Mouse (Mus musculus) hindbrain, embryonic 15.5 days (tissue): ENCODE results near the gene Nap1l1. TPM values are rescaled to one million over a fixed set of nuclear protein-coding genes. Genes with fewer than 3 reads are reported as not detected.

Source experiments
- ATAC-seq: fragments of 200-750 bp; cut with Nextera tagmentation; 2 replicates; pipeline ENCODE4 v1.8.0; 2017; ENCODE audit warnings: low read depth, moderate number of reproducible peaks, moderate TSS enrichment; ENCODE audit not compliant: low FRiP score
- H3K27ac ChIP-seq: fragments of 300-500 bp; sonication (generic); replicated peaks from 2 replicates; pipeline ENCODE4 v1.5.1; 2015; ENCODE audit warnings: mild to moderate bottlenecking, inconsistent platforms
- H3K27me3 ChIP-seq: fragments of 300-500 bp; sonication (generic); 2 replicates; pipeline ENCODE4 v1.6.1; 2015; ENCODE audit warnings: control low read depth, inconsistent platforms
- H3K36me3 ChIP-seq: fragments of 300-500 bp; sonication (generic); 2 replicates; pipeline ENCODE4 v1.6.1; 2015; ENCODE audit warnings: control low read depth, inconsistent platforms
- H3K4me1 ChIP-seq: fragments of 300-500 bp; sonication (generic); replicated peaks from 2 replicates; pipeline ENCODE4 v1.6.1; 2015; ENCODE audit warnings: control low read depth, inconsistent platforms
- H3K4me2 ChIP-seq: fragments of 300-500 bp; sonication (generic); 2 replicates; pipeline ENCODE4 v1.6.1; 2015; ENCODE audit warnings: moderate library complexity, mild to moderate bottlenecking, inconsistent platforms
- H3K4me3 ChIP-seq: fragments of 300-500 bp; sonication (generic); 2 replicates; pipeline ENCODE4 v1.5.1; 2015; ENCODE audit warnings: mild to moderate bottlenecking, inconsistent platforms
- H3K9ac ChIP-seq: fragments of 300-500 bp; sonication (generic); 2 replicates; pipeline ENCODE4 v1.6.1; 2015; ENCODE audit warnings: inconsistent platforms
- H3K9me3 ChIP-seq: fragments of 300-500 bp; sonication (generic); 2 replicates; pipeline ENCODE4 v1.6.1; 2016; ENCODE audit warnings: control low read depth, inconsistent platforms
- WGBS: fragments of 180-500 bp; shearing (Covaris S2); methylation state at CpG from one replicate; pipeline ENCODE4 v1.1.7; 2015; 5-methylcytosine and 5-hydroxymethylcytosine counted together
- polyA plus RNA-seq: library from polyadenylated mRNA; unstranded; fragments of >200 nt; fragmentation: Nextera tagmentation; extraction: Ambion mirVana; gene quantifications from 2 replicates; pipeline ENCODE4 v1.2.1, GENCODE M21; 2015

Nap1l1 gene
- polyA plus RNA-seq, 1 experiment from 2014 or later: 164 TPM

- H3K9me3 ChIP-seq: no peaks in the 10 kb centered on the region
- H3K4me3 ChIP-seq: no peak overlapping the region
- H3K36me3 ChIP-seq: no peaks in the 10 kb centered on the region
- no peak for ATAC-seq
- no peaks in the 10 kb centered on the region for H3K27me3 ChIP-seq
- H3K4me1 ChIP-seq: no peaks in the 10 kb centered on the region
- H3K9ac ChIP-seq: no peak overlapping the region
- 58% methylated on average over 9 of the region's 9 CpGs for WGBS
- no peak overlapping the region for H3K4me2 ChIP-seq
- no peak overlapping the region for H3K27ac ChIP-seq
These were observed 14.0 kb upstream of the Nap1l1 start for GRCm38 (mm10) chr10:111459040-111459439.

GRCm38 (mm10) chr10:111459874-111460273 is 13.1 kb upstream of the Nap1l1 start:
- WGBS: 77% methylated on average over 3 of the region's 3 CpGs
- Histone ChIP-seq H3K4me1 (no peaks in the 10 kb centered on the region), H3K4me2 (no peak overlapping the region), H3K27ac (no peak overlapping the region), H3K27me3 (no peaks in the 10 kb centered on the region), H3K9ac (no peak overlapping the region), H3K36me3 (no peaks in the 10 kb centered on the region), H3K4me3 (no peak overlapping the region), H3K9me3 (no peaks in the 10 kb centered on the region)
- ATAC-seq: no peak

GRCm38 (mm10) chr10:111460381-111460780 is 12.6 kb upstream of the Nap1l1 start:
- H3K4me3 ChIP-seq: no peak overlapping the region
- ATAC-seq: no peak
- no peak overlapping the region for H3K27ac ChIP-seq
- H3K4me2 ChIP-seq: no peak overlapping the region
- no peak overlapping the region for H3K9ac ChIP-seq
- no peaks in the 10 kb centered on the region for H3K4me1 ChIP-seq
- H3K9me3 ChIP-seq: no peaks in the 10 kb centered on the region
- no peaks in the 10 kb centered on the region for H3K36me3 ChIP-seq
- WGBS: 4% methylated on average over 4 of the region's 4 CpGs
- H3K27me3 ChIP-seq: no peaks in the 10 kb centered on the region

- no peak for ATAC-seq
- no peak overlapping the region for H3K9ac ChIP-seq
- no peaks in the 10 kb centered on the region for H3K4me1 ChIP-seq
- H3K4me2 ChIP-seq: no peak overlapping the region
- H3K27ac ChIP-seq: no peak overlapping the region
- H3K27me3 ChIP-seq: no peaks in the 10 kb centered on the region
- H3K36me3 ChIP-seq: no peaks in the 10 kb centered on the region
- H3K4me3 ChIP-seq: no peak overlapping the region
- WGBS: 92% methylated on average over 1 of the region's 1 CpGs
- H3K9me3 ChIP-seq: no peaks in the 10 kb centered on the region
These were observed 8.2 kb upstream of the Nap1l1 start for GRCm38 (mm10) chr10:111464833-111465232.

- no peak overlapping the region for H3K4me2 ChIP-seq
- H3K27ac ChIP-seq: no peak overlapping the region
- no peaks in the 10 kb centered on the region for H3K4me1 ChIP-seq
- WGBS: 42% methylated on average over 2 of the region's 2 CpGs
- H3K9ac ChIP-seq: no peak overlapping the region
- H3K9me3 ChIP-seq: no peaks in the 10 kb centered on the region
- H3K4me3 ChIP-seq: no peak overlapping the region
- no peaks in the 10 kb centered on the region for H3K36me3 ChIP-seq
- no peaks in the 10 kb centered on the region for H3K27me3 ChIP-seq
- no peak for ATAC-seq
These were observed 7.6 kb upstream of the Nap1l1 start for GRCm38 (mm10) chr10:111465409-111465808.

GRCm38 (mm10) chr10:111471166-111471565 is 1.9 kb upstream of the Nap1l1 start:
- ATAC-seq: no peak
- Histone ChIP-seq H3K27ac (no peak overlapping the region), H3K36me3 (no peaks in the 10 kb centered on the region), H3K4me2 (no peak overlapping the region), H3K9ac (no peak overlapping the region), H3K4me1 (peaks cover 32% of the 10 kb centered on the region), H3K27me3 (no peaks in the 10 kb centered on the region), H3K9me3 (no peaks in the 10 kb centered on the region), H3K4me3 (no peak overlapping the region)
- 71% methylated on average over 9 of the region's 9 CpGs for WGBS

- under 1% methylated on average over 41 of the region's 58 CpGs for WGBS
These were observed 718 bp downstream of the Nap1l1 start for GRCm38 (mm10) chr10:111473511-111474371.

GRCm38 (mm10) chr10:111476301-111476700 is 3.3 kb downstream of the Nap1l1 start:
- H3K4me1 ChIP-seq: peaks cover 56% of the 10 kb centered on the region
- 26% methylated on average over 4 of the region's 4 CpGs for WGBS
- H3K4me3 ChIP-seq: peak overlapping the region; percentile 10; the same call in 1 of the 2 replicates
- peak overlapping the region; percentile 40 for H3K4me2 ChIP-seq
- no peak overlapping the region for H3K9ac ChIP-seq
- H3K27ac ChIP-seq: no peak overlapping the region
- no peaks in the 10 kb centered on the region for H3K27me3 ChIP-seq
- H3K9me3 ChIP-seq: no peaks in the 10 kb centered on the region
- H3K36me3 ChIP-seq: peaks cover 2% of the 10 kb centered on the region; the same call in 1 of the 2 replicates
- no peak for ATAC-seq

More at GRCm38 (mm10) chr10:111473511-111474371, 718 bp downstream of the Nap1l1 start:
- H3K9me3 ChIP-seq: no peaks in the 10 kb centered on the region
- peak overlapping the region; percentile 72 for H3K4me3 ChIP-seq
- peak overlapping the region; percentile 88 for H3K4me2 ChIP-seq
- peak; percentile 71 for ATAC-seq
- H3K27me3 ChIP-seq: no peaks in the 10 kb centered on the region
- no peaks in the 10 kb centered on the region for H3K36me3 ChIP-seq
- H3K4me1 ChIP-seq: peaks cover 50% of the 10 kb centered on the region
- peak overlapping the region; percentile 99 for H3K27ac ChIP-seq
- peak overlapping the region; percentile 86 for H3K9ac ChIP-seq

- no peaks in the 10 kb centered on the region for H3K9me3 ChIP-seq
- 84% methylated on average over 6 of the region's 6 CpGs for WGBS
- no peak overlapping the region for H3K27ac ChIP-seq
- H3K4me3 ChIP-seq: no peak overlapping the region
- H3K4me2 ChIP-seq: peak overlapping the region; percentile 40; the same call in 1 of the 2 replicates
- ATAC-seq: no peak
- H3K9ac ChIP-seq: no peak overlapping the region
- H3K36me3 ChIP-seq: peaks cover 9% of the 10 kb centered on the region
- no peaks in the 10 kb centered on the region for H3K27me3 ChIP-seq
- peaks cover 52% of the 10 kb centered on the region for H3K4me1 ChIP-seq
These were observed 4.0 kb downstream of the Nap1l1 start for GRCm38 (mm10) chr10:111476989-111477510.

GRCm38 (mm10) chr10:111479599-111479998 is 6.6 kb downstream of the Nap1l1 start:
- peaks cover 40% of the 10 kb centered on the region for H3K4me1 ChIP-seq
- H3K27ac ChIP-seq: no peak overlapping the region

GRCm38 (mm10) chr10:111482654-111483053 is 9.6 kb downstream of the Nap1l1 start:
- H3K9ac ChIP-seq: no peak overlapping the region
- no peaks in the 10 kb centered on the region for H3K9me3 ChIP-seq
- ATAC-seq: no peak
- no peak overlapping the region for H3K4me3 ChIP-seq
- WGBS: 93% methylated on average over 2 of the region's 2 CpGs
- H3K4me1 ChIP-seq: 0 out of 2 replicates have a peak, but pooled peaks cover 10% of the 10 kb centered on the region
- H3K36me3 ChIP-seq: peaks cover 38% of the 10 kb centered on the region
- no peak overlapping the region for H3K27ac ChIP-seq
- H3K27me3 ChIP-seq: no peaks in the 10 kb centered on the region
- no peak overlapping the region for H3K4me2 ChIP-seq

More at GRCm38 (mm10) chr10:111479599-111479998, 6.6 kb downstream of the Nap1l1 start:
- no peak overlapping the region for H3K4me3 ChIP-seq
- H3K9me3 ChIP-seq: no peaks in the 10 kb centered on the region
- H3K4me2 ChIP-seq: no peak overlapping the region
- H3K9ac ChIP-seq: no peak overlapping the region
- ATAC-seq: no peak
- WGBS: 83% methylated on average over 5 of the region's 5 CpGs
- peaks cover 23% of the 10 kb centered on the region for H3K36me3 ChIP-seq
- H3K27me3 ChIP-seq: no peaks in the 10 kb centered on the region

GRCm38 (mm10) chr10:111484079-111484478 is 11.1 kb downstream of the Nap1l1 start:
- Histone ChIP-seq H3K4me3 (no peak overlapping the region), H3K27me3 (no peaks in the 10 kb centered on the region), H3K9me3 (no peaks in the 10 kb centered on the region), H3K27ac (no peak overlapping the region), H3K9ac (no peak overlapping the region), H3K4me2 (no peak overlapping the region), H3K4me1 (0 out of 2 replicates have a peak, but pooled peaks cover 2% of the 10 kb centered on the region), H3K36me3 (peaks cover 46% of the 10 kb centered on the region)
- 89% methylated on average over 5 of the region's 5 CpGs for WGBS
- ATAC-seq: no peak
